Mouse (Mus musculus): ENCODE data around the gene Aco2.

DNA sequence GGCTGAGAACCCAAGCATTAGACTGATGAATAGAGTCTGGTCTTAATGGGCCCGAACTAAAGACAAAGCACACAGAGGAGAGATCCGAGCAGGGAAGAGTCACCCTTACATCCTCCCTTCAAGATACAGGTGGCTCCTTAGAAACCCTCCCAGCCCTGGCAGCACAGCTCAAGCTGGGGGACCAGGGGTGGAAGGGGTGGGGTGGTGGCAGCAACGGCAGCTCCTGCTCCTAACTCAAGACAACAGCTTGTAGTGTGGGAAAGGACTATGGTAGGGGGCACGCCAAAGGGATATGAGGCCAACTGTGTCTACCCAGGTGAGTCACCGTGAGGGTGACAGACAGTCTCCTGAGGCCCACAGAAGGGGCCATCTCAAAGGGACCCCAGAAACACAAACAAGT is 24.2 kb upstream of the Aco2 start:
- TF ChIP-seq EP300 (IDR thresholded peaks at IDR 0.05; ENCODE audit: low read depth) (no peak), CTCF (IDR thresholded peaks at IDR 0.05; ENCODE audit: low read depth) (no peak)

Data from liver, embryonic 14.5 days (tissue).